Mouse (Mus musculus): ENCODE measurements around the gene Ubap2l.

The Ubap2l gene

DNA sequence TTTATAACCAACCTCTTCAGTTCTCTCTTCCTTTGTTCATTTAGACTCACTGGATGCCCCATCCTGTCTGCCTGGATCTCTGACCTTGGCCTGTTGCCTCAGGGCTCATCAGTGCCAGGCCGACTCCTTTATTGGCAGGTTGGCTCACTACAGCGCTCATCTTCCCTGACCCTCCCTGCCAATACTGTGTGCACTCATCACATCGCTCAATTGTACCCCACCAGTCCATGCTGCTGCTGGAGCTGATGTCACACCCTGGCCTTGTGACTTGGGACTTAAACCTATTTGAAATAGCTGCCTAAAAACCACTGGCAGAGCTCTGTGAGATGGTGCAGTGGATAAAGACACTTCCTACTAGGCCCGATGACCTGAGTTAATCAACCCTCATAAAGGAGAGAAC is 15.4 kb upstream of the Ubap2l start:
- DNase-seq (ENCODE audit: low spot score in 2 of 2): no peak

DNA sequence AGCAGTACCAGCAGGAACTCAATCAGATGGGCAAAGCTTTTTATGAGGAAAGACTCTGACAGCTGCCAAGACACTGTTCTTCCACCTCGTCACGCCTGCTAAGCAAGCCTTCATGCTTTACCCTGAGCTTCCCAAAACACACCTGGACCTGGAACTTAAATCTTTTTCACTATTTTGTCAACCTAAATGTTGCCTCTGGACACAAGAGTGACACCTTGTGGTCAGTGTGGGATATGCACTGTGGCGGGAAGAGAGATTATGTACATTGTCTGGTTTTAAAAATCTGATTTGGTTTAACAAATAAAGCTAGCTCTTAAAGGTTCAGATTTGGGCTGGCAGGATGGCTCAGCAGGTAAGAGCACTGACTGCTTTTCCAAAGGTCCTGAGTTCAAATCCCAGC is 13.1 kb upstream of the Ubap2l start:
- DNase-seq (ENCODE audit: low spot score in 2 of 2): no peak

DNA sequence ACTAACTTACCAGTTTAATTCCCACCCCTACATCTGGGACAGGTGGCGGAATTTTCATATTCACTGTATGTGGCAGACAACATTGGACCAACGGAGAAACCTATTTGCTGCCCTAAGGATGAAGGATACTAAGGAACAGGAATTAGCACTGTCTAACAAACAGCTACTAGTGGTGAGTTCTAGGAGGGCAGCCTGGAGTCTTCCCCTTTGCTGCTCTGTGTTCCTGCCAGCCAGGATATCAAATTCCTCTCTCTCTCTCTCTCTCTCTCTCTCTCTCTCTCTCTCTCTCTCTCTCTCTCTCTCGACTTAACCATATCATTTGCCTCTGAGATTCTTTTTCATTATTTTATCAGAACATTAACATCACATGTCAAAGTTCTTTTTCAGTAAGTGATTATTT is 12.0 kb upstream of the Ubap2l start:
- no peak for DNase-seq (ENCODE audit: low spot score in 2 of 2)

DNA sequence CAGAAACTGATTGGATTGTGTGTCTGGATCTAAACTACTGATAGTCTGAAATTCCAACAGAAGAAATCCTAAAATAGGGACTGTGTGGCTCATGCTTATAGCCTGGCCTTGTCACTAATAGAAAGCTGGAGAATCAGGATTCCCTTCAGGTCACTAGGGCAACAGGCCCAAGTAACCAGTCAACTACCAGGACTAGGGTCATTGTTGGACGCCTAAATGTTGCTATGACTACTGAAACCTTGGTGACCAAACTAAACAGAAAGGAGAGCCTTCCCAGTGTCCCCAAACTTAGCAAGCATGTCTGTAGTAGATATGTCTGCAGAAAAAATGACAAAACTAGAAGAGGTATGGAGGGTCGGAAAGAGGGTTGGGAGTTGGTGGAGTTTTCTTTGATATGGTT is 10.1 kb upstream of the Ubap2l start:
- DNase-seq (ENCODE audit: low spot score in 2 of 2): no peak

DNA sequence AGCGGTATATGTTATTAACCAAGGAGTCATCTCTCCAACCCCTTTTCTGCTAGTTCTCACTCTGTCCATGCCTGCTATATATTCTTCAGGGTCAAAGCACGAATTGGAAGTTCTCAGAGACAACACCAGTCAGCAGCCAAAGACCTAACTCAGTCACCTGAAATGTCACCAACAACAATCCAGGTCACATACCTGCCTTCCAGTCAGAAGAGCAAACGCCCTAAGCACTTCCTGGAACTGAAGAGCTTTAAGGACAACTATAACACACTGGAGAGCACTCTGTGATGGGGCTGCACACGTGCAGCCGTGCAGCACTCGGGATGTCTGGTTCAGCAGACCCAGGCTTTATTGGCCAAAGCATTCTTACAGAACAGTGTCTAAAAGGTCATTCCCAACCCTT is 9.1 kb upstream of the Ubap2l start:
- no peak for DNase-seq (ENCODE audit: low spot score in 2 of 2)

DNA sequence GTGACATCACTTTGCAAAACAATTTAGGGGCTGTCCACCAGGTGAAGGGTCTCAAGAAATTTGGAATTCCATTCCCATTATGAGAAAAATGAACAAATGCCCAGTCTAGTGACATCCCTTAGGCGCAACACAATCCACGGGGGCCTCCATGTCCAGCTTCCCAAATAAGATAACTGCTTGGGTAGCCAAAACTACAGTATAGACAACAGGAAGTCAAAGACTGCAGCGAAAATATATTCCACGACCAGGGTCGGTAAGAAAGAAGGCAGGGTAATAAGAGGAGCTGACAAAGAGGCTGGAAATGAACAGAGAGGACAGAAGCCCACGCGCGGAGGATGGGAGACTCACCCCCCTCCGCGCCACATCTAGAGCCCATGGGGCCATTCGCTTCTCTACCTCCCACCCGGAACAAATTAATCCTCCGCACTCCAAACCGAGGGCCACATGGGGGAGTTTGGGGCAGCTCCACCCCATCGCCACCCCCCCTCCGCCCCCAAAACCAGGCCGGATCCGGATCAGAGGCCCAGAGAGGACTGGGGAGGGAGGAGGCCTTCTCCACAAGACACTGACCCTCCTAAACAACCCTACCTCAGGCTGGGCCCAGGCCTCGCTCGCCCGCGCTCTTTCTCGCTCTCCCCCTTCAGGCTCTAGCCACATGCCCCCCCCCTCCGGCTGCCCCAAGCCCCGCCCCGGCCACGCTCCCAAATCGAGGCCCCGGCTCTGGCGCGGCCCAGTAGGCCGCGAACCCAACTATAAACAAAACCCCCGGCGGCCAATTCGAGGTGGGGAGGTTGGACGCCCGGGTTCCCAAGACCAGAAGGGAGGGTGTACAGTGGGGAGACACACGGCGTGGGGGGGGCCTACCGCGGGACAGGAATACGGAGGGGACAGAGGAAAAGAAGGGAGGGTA is 732 bp downstream of the Ubap2l start, which contains the start of gene 4933434E20Rik:
4933434E20Rik (plus strand) TSS at position 196 of the 910 bp plus-strand sequence.
- peak; percentile 59 to 64 for DNase-seq (ENCODE audit: low spot score in 2 of 2)

DNA sequence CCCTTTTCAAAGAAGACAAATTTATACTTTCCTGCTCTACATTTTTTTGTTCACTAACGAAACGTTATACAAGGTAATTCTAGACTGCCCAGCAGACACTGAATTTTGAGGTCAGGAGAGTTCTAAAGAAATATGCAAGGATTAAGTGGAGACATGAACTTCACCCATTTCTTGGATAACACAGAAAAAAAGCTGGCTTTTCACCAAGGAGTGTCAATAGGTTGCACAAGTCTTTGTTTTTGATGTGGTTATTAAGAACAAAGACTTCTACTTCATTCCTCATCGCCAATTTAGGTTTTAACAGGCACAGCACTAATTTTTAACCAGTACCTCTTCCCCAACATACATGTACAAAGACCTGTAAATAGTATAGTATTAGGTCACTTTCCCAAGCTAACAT is 2.7 kb downstream of the Ubap2l start:
- no peak for DNase-seq (ENCODE audit: low spot score in 2 of 2)

DNA sequence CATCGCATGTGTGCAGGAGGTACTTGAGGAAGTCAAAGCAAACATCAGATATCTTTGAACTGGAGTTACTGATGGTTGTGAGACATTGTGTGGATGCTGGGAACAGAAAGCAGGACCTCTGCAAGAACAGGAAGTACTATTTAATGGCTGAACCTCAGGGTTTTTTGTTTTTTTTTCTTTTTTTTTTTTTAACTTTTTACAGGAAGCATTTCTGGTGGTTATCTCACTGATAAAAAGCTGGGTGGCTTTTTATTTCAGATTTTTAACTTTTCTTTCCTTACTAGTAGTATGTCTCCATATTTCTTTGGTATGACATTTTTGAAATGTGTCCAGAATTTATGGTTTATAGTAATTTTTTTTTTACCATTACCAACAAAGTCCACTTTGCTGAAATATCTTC is 16.2 kb downstream of the Ubap2l start:
- no peak for DNase-seq (ENCODE audit: low spot score in 2 of 2)

DNA sequence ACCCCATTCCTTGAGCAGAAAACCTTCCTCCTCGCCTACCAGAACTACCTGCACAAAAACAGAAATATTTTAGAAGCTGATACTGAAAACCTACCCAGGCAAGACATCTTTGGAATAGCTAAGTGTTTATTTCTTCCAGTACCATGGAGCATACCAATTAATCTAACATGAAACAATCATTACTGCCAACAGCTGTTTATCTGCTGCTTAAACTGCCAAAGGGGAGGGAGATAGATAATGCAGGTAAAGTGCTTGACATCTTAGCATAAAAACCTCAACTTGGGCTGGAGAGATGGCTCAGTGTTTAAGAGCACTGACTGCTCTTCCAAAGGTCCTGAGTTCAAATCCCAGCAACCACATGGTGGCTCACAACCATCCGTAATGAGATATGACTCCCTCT is 17.8 kb downstream of the Ubap2l start:
- DNase-seq (ENCODE audit: low spot score in 2 of 2): no peak

DNA sequence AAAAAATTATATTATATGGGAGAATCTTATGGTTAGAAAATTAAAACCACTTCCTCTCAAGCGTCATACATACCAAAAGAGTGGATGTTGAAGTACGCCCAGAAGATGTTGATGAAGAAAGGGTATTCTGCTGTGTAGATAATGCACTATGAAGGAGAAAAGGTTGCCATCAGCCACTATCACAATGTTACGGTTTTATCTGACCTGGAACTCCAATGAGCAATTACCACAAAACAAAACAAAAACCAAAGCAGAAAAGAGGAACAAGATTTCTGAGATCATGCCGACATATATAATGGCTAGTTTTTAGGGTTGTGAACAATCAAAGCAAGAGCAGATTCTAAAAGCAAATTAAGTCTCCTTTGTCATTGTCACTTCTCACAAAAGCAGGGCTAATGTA is 35.8 kb downstream of the Ubap2l start:
- no peak for DNase-seq (ENCODE audit: low spot score in 2 of 2)

DNA sequence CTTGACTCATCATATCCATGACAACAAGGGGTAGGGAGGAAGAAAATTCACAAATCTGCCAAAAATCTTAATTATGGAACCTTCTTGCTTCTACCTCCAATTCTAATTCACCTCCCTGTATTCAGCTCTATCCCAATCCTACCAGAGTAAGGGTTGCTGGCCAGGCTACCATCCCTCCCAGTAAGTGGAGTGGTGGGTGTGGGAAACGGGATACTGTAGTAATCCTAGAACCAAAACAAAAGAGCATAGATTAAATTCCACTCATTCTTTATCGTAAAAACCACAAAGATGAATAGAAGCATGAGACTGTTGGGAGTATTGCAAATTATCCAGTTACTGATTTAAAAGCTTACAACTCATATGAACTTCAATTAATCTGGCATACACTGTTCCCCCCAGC is 42.1 kb downstream of the Ubap2l start:
- DNase-seq (ENCODE audit: low spot score in 2 of 2): no peak

DNA sequence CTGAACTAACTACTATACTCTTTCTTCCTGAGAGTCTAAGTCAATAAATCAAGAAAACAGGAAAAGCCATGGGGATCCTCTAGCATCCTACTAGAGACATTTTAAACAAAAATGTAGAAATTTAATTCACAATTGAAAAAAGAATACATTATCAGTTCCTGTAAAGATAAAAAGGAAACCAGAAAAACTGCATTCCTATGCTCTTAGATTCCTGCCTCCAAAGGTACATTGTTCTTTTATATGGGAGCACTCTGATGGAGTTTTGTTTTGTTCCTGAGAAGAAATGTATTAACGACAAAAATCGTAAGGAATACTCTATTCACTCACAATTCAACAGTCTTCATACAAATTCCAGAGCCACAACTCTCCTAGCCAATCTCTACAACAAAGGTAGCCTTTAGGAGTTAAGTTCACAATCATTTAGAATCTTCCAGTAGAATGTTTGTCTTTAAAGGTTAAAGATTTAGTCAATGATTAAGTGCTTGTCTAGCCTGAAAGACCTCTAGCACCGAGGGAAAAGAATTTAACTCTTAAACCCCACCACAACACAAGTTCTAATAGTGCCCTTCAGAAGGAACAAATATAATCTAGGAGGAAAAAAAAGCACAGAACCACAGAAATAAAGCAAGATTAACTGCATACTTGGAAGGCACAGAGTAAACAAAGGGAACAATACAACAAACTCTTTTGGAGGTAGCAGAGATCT is 48.2 kb downstream of the Ubap2l start:
- no peak for DNase-seq (ENCODE audit: low spot score in 2 of 2)

DNA sequence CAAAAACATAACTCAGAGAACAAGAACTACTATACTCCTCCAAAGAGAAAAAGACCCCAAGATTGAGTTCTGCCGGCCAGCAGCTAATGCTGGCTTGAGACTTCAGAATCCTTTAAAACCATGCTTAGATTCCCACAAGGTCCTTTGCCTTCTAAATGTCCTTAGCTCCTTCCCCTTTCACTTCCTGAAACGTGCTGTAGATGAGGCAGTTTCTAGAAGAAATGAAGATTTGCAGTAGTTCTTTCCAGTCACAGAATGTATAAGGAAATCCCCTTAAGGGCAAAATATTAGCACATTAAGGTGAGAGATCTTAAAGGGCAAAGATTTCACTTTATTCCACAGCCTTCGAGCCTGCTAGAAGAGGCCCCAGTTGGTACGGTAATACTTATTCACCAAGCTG is 52.6 kb downstream of the Ubap2l start:
- DNase-seq (ENCODE audit: low spot score in 2 of 2): no peak

DNA sequence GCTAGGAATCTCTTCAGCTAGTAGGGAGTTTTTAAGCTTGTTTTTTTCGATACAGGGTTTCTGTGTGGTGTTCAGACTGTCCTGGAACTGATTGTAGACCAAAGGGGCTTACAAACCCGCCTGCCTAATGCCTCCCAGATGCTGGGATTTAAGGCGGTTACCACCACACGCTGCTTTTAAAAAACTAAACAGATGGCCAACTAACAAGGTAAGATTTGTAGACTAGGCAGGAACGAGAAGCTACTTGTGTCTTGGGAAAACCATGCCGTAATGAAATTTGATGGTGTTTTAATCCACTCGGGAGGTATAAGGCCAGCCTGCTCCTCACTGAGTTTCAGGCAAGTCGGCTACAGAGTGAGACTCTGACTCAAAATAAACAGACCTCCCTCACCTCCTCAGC is 53.3 kb downstream of the Ubap2l start:
- DNase-seq (ENCODE audit: low spot score in 2 of 2): no peak

DNA sequence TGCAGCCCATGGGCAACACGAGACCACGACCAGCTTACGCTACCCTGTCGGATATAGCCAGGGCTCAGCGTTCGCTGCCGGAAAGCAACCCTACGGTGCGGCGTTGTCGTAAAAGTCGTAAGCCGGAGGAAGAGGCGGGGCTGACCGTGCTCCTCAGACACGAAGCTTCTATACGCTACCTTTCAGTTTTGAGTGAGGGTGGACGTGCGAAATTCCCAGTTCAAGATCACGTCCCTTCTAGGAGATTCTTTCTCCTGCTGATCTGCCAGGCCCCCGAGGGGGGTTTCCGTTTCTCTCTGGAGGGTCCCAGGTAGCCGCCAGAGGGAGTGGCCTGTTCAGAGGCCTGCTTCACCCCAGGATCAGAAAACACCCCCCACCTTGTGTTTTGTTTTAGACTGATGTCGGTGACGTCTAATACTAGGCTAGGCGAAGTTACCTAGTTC is 53.8 kb downstream of the Ubap2l start, which contains the start of gene Hax1:
Hax1 (minus strand) TSS at position 169 of the 443 bp plus-strand sequence.
- DNase-seq (ENCODE audit: low spot score in 2 of 2): peak; percentile 89 to 91

DNA sequence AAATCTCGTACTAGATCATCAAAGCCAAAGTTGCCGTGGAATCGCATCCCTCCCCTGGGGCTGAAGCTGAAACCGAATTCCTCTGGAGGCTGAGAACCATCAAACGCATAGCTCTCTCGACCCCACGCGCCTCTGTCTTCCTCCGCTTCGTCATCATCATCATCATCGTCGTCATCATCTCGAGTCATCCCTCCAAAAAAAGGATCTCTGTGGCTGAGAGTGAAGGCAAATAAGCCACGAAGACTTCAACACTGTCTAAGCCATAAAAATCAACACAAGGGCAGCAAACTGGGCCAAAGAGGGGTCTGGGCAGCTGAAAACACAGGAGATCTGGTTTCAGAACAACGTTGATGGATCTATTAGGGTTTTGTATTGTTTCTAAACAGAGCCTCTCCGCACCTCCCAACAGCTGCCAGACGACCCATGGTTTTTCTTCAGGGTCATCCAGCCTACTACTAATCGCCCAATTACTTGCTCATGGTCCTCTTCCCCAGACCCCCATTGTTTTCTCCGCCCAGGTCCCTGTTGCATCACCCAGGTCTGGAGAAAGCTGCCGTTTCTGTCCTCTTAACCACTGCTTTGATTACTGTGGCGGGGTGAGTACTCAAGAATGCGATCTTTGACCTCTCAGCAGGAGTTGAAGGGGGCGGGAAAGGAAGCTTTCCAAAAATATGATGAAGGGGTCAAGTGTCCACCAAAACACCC is 54.5 kb downstream of the Ubap2l start:
- DNase-seq (ENCODE audit: low spot score in 2 of 2): no peak

DNA sequence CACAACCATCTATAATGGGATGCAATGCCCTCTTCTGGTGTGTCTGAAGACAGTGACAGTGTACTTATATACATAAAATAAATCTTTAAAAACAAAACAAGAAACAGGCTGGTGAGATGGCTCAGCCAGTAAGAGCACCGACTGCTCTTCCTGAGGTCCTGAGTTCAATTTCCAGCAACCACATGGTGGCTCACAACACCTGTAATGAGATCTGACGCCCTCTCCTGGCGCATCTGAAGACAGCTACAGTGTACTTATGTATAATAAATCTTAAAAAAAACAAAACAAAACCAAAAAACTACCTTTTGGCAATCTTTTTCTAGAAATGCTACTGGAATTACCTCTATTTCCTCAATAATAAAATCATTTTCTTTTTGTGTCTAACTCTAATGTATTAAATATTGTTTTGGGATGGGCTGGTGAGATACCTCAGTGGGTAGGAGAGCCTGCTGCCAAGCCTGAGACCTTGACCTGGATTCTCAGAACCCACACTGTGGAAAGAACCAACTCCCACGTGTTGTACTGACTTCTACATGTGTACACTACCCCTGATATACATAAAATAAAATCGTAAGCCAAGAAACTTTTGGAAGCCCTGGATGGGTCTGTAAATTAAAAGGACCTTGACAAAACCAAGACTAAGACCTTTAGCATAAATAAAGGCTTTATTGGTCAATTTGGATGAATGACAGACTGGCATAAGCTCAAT is 57.5 kb downstream of the Ubap2l start:
- no peak for DNase-seq (ENCODE audit: low spot score in 2 of 2)

DNA sequence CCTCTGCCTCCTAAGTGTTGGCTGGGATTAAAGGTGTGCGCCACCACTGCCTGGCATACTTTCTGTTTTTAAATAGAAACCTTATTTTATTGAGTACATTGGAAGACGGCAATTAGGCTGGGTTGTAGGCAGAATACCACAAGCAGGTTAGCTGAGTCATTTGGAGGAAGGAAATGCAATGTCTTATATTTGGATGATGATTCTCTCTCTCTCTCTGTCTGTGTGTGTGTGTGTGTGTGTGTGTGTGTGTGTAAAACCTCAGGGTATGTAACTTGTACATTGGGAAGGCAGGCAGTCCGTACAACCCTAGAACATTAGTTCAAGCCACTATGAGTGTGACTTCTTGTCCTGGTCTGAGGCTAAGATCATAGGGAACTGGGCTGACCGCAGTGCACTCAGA is 64.6 kb downstream of the Ubap2l start:
- no peak for DNase-seq (ENCODE audit: low spot score in 2 of 2)

DNA sequence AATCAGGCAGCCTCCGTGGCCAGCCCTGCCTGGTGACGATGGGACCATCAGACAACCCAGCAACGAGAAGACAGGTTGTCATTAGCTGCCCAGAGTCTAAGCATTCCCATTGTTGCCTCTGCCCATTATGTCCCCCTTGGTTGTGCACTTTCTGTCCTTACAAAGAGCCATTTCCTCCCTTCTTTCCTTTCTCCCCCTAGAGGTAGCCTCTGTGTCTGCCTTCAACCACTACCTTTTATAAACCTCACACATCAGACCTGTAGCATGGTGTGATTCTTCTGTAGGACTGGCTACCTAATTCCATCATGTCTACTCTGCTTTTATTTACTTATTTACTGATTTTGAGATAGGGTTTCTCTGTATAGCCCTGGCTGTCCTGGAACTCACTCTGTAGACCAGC is 65.2 kb downstream of the Ubap2l start:
- no peak for DNase-seq (ENCODE audit: low spot score in 2 of 2)

DNA sequence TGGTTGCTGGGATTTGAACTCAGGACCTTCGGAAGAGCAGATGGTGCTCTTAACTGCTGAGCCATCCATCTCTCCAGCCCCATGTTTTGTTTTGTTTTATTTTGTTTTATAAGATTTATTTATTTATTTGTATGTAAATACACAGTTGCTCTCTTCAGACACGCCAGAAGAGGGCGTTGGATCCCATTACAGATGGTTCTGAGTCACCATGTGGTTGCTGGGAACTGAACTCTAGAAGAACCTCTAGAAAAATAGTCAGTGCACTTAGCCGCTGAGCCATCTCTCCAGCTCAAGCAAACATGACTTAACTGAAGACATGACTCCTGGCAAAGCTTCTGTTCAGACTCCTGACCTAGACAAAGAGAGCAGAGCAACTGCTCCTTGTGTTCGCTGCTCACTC is 70.0 kb downstream of the Ubap2l start:
- no peak for DNase-seq (ENCODE audit: low spot score in 2 of 2)

DNA sequence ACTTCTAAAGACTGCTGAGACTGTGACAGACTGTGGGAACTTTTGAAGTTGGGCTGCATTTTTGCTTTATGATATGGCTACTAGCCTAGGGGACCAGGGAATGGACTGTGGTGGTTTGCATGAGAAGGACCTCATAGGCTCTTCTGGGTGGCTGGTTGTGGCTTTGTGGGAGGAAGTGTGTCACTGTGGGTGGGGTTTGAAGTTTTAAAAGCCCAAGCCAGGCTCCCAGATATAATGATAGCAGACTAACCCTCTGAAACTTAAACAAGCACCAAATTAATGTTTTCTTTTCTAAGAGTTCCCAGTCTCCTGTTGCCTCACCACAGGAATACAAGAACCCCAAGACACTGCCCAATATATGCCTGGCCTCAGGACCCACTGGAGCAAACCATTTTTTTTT is 75.6 kb downstream of the Ubap2l start:
- no peak for DNase-seq (ENCODE audit: low spot score in 2 of 2)

DNA sequence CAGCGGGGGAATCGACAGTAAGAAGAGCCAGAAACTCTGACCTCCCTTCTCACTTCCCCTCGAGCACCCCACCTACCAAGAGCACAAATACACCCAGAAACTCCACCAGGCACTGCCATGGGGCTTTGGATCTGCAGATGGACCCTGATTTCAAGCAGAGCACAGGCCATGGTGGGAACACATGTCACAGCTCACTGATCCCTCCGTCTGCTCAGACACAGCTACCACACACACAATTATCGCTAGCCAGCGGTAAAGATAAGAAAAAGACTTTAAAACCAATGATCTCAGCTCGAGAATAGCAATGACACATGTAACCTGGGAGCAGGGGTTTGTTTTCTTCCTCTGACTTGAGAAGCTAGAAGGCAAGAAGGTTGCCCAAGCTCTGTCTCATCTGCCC is 83.9 kb downstream of the Ubap2l start:
- no peak for DNase-seq (ENCODE audit: low spot score in 2 of 2)
